Mouse (Mus musculus) CH12.LX (cell line): ENCODE data around the gene Olfr110. TPM values are rescaled to one million over a fixed set of nuclear protein-coding genes. Genes with fewer than 3 reads are reported as not detected.

Source experiments
- polyA plus RNA-seq: library from polyadenylated mRNA; unstranded; fragments of >175 nt; gene quantifications from 2 replicates; pipeline ENCODE4 v1.2.1, GENCODE M21; 2012; ENCODE audit warnings: low read depth; ENCODE audit not compliant: insufficient read length
- total RNA-seq, 2 experiments: library from RNA; depleted of rRNA; stranded (reverse); fragments of 300-350 nt in 1 of 2; fragments of >200 nt in 1 of 2; gene quantifications; 2 replicates each; pipeline ENCODE4 v1.2.3; 2012 to 2014

The Olfr110 gene
- total and polyA plus RNA-seq, 3 experiments, result not detected

Other genes with a start within 250 kb of the Olfr110 start
Only the 20 nearest of the 23 such genes appear.
- 0.08 and 0.25 TPM in 2 replicates for gene Olfr99, start 209.0 kb upstream of the Olfr110 start, total RNA-seq (2012; rRNA removed)
- gene Olfr99, start 209.0 kb upstream of the Olfr110 start, total RNA-seq (2014; rRNA removed), result not detected in 2 replicates
- gene Olfr99, start 209.0 kb upstream of the Olfr110 start, polyA plus RNA-seq, result 2.2 and 3.4 TPM in 2 replicates
- not detected in 2 replicates for gene Olfr101, start 188.2 kb upstream of the Olfr110 start, total RNA-seq (2012; rRNA removed)
- not detected in 2 replicates for gene Olfr101, start 188.2 kb upstream of the Olfr110 start, total RNA-seq (2014; rRNA removed)
- gene Olfr101, start 188.2 kb upstream of the Olfr110 start, polyA plus RNA-seq, result 0.21 and 0.27 TPM in 2 replicates
- gene Olfr102, start 175.4 kb upstream of the Olfr110 start, total RNA-seq (2012; rRNA removed), result not detected in 2 replicates
- not detected in 2 replicates for gene Olfr102, start 175.4 kb upstream of the Olfr110 start, total RNA-seq (2014; rRNA removed)
- not detected in 2 replicates for gene Olfr102, start 175.4 kb upstream of the Olfr110 start, polyA plus RNA-seq
- not detected in 2 replicates for gene Olfr103, start 152.8 kb upstream of the Olfr110 start, total RNA-seq (2012; rRNA removed)
- gene Olfr103, start 152.8 kb upstream of the Olfr110 start, total RNA-seq (2014; rRNA removed), result not detected in 2 replicates
- gene Olfr103, start 152.8 kb upstream of the Olfr110 start, polyA plus RNA-seq, result not detected in 2 replicates
- gene Olfr104-ps, start 132.9 kb upstream of the Olfr110 start, total RNA-seq (2012; rRNA removed), result not detected in 2 replicates
- gene Olfr104-ps, start 132.9 kb upstream of the Olfr110 start, total RNA-seq (2014; rRNA removed), result not detected in 2 replicates
- gene Olfr104-ps, start 132.9 kb upstream of the Olfr110 start, polyA plus RNA-seq, result not detected in 2 replicates
- not detected in 2 replicates for gene Olfr105-ps, start 113.4 kb upstream of the Olfr110 start, total RNA-seq (2012; rRNA removed)
- gene Olfr105-ps, start 113.4 kb upstream of the Olfr110 start, total RNA-seq (2014; rRNA removed), result not detected in 2 replicates
- not detected in 2 replicates for gene Olfr105-ps, start 113.4 kb upstream of the Olfr110 start, polyA plus RNA-seq
- not detected in 2 replicates for gene Olfr106-ps, start 102.1 kb upstream of the Olfr110 start, total RNA-seq (2012; rRNA removed)
- not detected in 2 replicates for gene Olfr106-ps, start 102.1 kb upstream of the Olfr110 start, total RNA-seq (2014; rRNA removed)
- gene Olfr106-ps, start 102.1 kb upstream of the Olfr110 start, polyA plus RNA-seq, result not detected in 2 replicates
- not detected in 2 replicates for gene Olfr107, start 93.2 kb upstream of the Olfr110 start, total RNA-seq (2012; rRNA removed)
- gene Olfr107, start 93.2 kb upstream of the Olfr110 start, total RNA-seq (2014; rRNA removed), result not detected in 2 replicates
- 0.05 TPM in 1 of 2 replicates, not detected in the other for gene Olfr107, start 93.2 kb upstream of the Olfr110 start, polyA plus RNA-seq
- gene Olfr108, start 47.0 kb upstream of the Olfr110 start, total RNA-seq (2012; rRNA removed), result not detected in 2 replicates
- not detected in 2 replicates for gene Olfr108, start 47.0 kb upstream of the Olfr110 start, total RNA-seq (2014; rRNA removed)
- not detected in 2 replicates for gene Olfr108, start 47.0 kb upstream of the Olfr110 start, polyA plus RNA-seq
- not detected in 2 replicates for gene Olfr109, start 33.6 kb upstream of the Olfr110 start, total RNA-seq (2012; rRNA removed)
- not detected in 2 replicates for gene Olfr109, start 33.6 kb upstream of the Olfr110 start, total RNA-seq (2014; rRNA removed)
- not detected in 2 replicates for gene Olfr109, start 33.6 kb upstream of the Olfr110 start, polyA plus RNA-seq
- gene H2-M2, start 8.9 kb upstream of the Olfr110 start, total RNA-seq (2012; rRNA removed), result not detected in 2 replicates
- not detected in 2 replicates for gene H2-M2, start 8.9 kb upstream of the Olfr110 start, total RNA-seq (2014; rRNA removed)
- gene H2-M2, start 8.9 kb upstream of the Olfr110 start, polyA plus RNA-seq, result 2.1 and 2.9 TPM in 2 replicates
- gene Olfr111, start 15.6 kb downstream of the Olfr110 start, total RNA-seq (2012; rRNA removed), result not detected in 2 replicates
- gene Olfr111, start 15.6 kb downstream of the Olfr110 start, total RNA-seq (2014; rRNA removed), result not detected in 2 replicates
- not detected in 2 replicates for gene Olfr111, start 15.6 kb downstream of the Olfr110 start, polyA plus RNA-seq
- not detected in 2 replicates for gene Olfr112, start 77.0 kb downstream of the Olfr110 start, total RNA-seq (2012; rRNA removed)
- gene Olfr112, start 77.0 kb downstream of the Olfr110 start, total RNA-seq (2014; rRNA removed), result not detected in 2 replicates
- gene Olfr112, start 77.0 kb downstream of the Olfr110 start, polyA plus RNA-seq, result not detected in 2 replicates
- gene Olfr113, start 85.2 kb downstream of the Olfr110 start, total RNA-seq (2012; rRNA removed), result not detected in 2 replicates
- not detected in 2 replicates for gene Olfr113, start 85.2 kb downstream of the Olfr110 start, total RNA-seq (2014; rRNA removed)
- gene Olfr113, start 85.2 kb downstream of the Olfr110 start, polyA plus RNA-seq, result not detected in 2 replicates
- gene Olfr114, start 100.3 kb downstream of the Olfr110 start, total RNA-seq (2012; rRNA removed), result not detected in 2 replicates
- gene Olfr114, start 100.3 kb downstream of the Olfr110 start, total RNA-seq (2014; rRNA removed), result not detected in 2 replicates
- gene Olfr114, start 100.3 kb downstream of the Olfr110 start, polyA plus RNA-seq, result not detected in 2 replicates
- gene Olfr115, start 134.6 kb downstream of the Olfr110 start, total RNA-seq (2012; rRNA removed), result not detected in 2 replicates
- not detected in 2 replicates for gene Olfr115, start 134.6 kb downstream of the Olfr110 start, total RNA-seq (2014; rRNA removed)
- gene Olfr115, start 134.6 kb downstream of the Olfr110 start, polyA plus RNA-seq, result not detected in 2 replicates
- gene Olfr116, start 134.7 kb downstream of the Olfr110 start, total RNA-seq (2012; rRNA removed), result not detected in 2 replicates
- gene Olfr116, start 134.7 kb downstream of the Olfr110 start, total RNA-seq (2014; rRNA removed), result not detected in 2 replicates
- gene Olfr116, start 134.7 kb downstream of the Olfr110 start, polyA plus RNA-seq, result not detected in 2 replicates
- gene Olfr117, start 171.3 kb downstream of the Olfr110 start, total RNA-seq (2012; rRNA removed), result not detected in 2 replicates
- not detected in 2 replicates for gene Olfr117, start 171.3 kb downstream of the Olfr110 start, total RNA-seq (2014; rRNA removed)
- gene Olfr117, start 171.3 kb downstream of the Olfr110 start, polyA plus RNA-seq, result not detected in 2 replicates
- not detected in 2 replicates for gene Olfr118, start 174.5 kb downstream of the Olfr110 start, total RNA-seq (2012; rRNA removed)
- gene Olfr118, start 174.5 kb downstream of the Olfr110 start, total RNA-seq (2014; rRNA removed), result not detected in 2 replicates
- gene Olfr118, start 174.5 kb downstream of the Olfr110 start, polyA plus RNA-seq, result not detected in 2 replicates
- gene Olfr119, start 204.1 kb downstream of the Olfr110 start, total RNA-seq (2012; rRNA removed), result not detected in 2 replicates
- not detected in 2 replicates for gene Olfr119, start 204.1 kb downstream of the Olfr110 start, total RNA-seq (2014; rRNA removed)
- gene Olfr119, start 204.1 kb downstream of the Olfr110 start, polyA plus RNA-seq, result not detected in 2 replicates